Mouse (Mus musculus): ENCODE measurements around the gene Atf3. TPM values are rescaled to one million over a fixed set of nuclear protein-coding genes. Genes with fewer than 3 reads are reported as not detected.
"Not testable (repeated sequence)": the region's sequence is repeated elsewhere in the genome, so short reads cannot be mapped to it uniquely, and the experiment has no call there.

The Atf3 gene
- polyA plus RNA-seq, 1 experiment from 2014 or later, result 1.5 TPM

- H3K9ac ChIP-seq, result no peak within 1 kb of the TSS
- H3K27me3 ChIP-seq, result no peaks in the 10 kb centered on the region
- no peak within 1 kb of the TSS for H3K27ac ChIP-seq
- WGBS, result 78% methylated on average over 3 of the region's 3 CpGs
- no peak within 1 kb of the TSS for H3K4me2 ChIP-seq
- H3K4me3 ChIP-seq, result no peak within 1 kb of the TSS
- H3K4me1 ChIP-seq (replicated peaks), result peaks cover 9% of the 10 kb centered on the region
- ATAC-seq (ENCODE audit: low FRiP score), result no peak
- H3K9me3 ChIP-seq, result no peaks in the 10 kb centered on the region
- H3K36me3 ChIP-seq, result no peaks in the 10 kb centered on the region
These were observed 53.1 kb downstream of the Atf3 start, which contains the start of gene Fam71a for GRCm38 (mm10) chr1:191164717-191165116. Fam71a (minus strand) TSS chr1:191164817.

- WGBS, result 60% methylated on average over 3 of the region's 3 CpGs
- Histone ChIP-seq H3K27me3 (no peaks in the 10 kb centered on the region), H3K36me3 (no peaks in the 10 kb centered on the region), H3K4me2 (no peak overlapping the region), H3K27ac (no peak overlapping the region), H3K4me1 (replicated peaks) (no peaks in the 10 kb centered on the region), H3K9me3 (peaks cover 8% of the 10 kb centered on the region; the same call in 1 of the 2 replicates), H3K9ac (no peak overlapping the region), H3K4me3 (no peak overlapping the region)
- ATAC-seq (ENCODE audit: low FRiP score), result no peak
These were observed 63.5 kb downstream of the Atf3 start for GRCm38 (mm10) chr1:191154314-191154713.

GRCm38 (mm10) chr1:191153052-191153451 is 64.8 kb downstream of the Atf3 start:
- H3K4me2 ChIP-seq, result no peak overlapping the region
- H3K9ac ChIP-seq, result no peak overlapping the region
- H3K27ac ChIP-seq, result no peak overlapping the region
- H3K4me3 ChIP-seq, result no peak overlapping the region
- WGBS, result 19% methylated on average over 4 of the region's 4 CpGs
- H3K36me3 ChIP-seq, result no peaks in the 10 kb centered on the region
- peaks cover 8% of the 10 kb centered on the region; the same call in 1 of the 2 replicates for H3K9me3 ChIP-seq
- no peak for ATAC-seq (ENCODE audit: low FRiP score)
- H3K4me1 ChIP-seq (replicated peaks), result no peaks in the 10 kb centered on the region
- no peaks in the 10 kb centered on the region for H3K27me3 ChIP-seq

- Histone ChIP-seq H3K4me3 (no peak overlapping the region), H3K4me1 (replicated peaks) (no peaks in the 10 kb centered on the region), H3K27me3 (no peaks in the 10 kb centered on the region)
These were observed 66.8 kb downstream of the Atf3 start for GRCm38 (mm10) chr1:191150924-191151605.

GRCm38 (mm10) chr1:191149489-191149888 is 68.3 kb downstream of the Atf3 start:
- H3K4me2 ChIP-seq; ATAC-seq (ENCODE audit: low FRiP score); H3K27me3 ChIP-seq; H3K4me3 ChIP-seq; H3K36me3 ChIP-seq; H3K4me1 ChIP-seq (replicated peaks); H3K9ac ChIP-seq; H3K9me3 ChIP-seq; H3K27ac ChIP-seq: not testable (repeated sequence)
- WGBS, result 91% methylated on average over 5 of the region's 5 CpGs

More at GRCm38 (mm10) chr1:191150924-191151605, 66.8 kb downstream of the Atf3 start:
- 83% methylated on average over 8 of the region's 8 CpGs for WGBS
- H3K9ac ChIP-seq, result no peak overlapping the region
- no peak overlapping the region for H3K4me2 ChIP-seq
- ATAC-seq (ENCODE audit: low FRiP score), result no peak
- H3K27ac ChIP-seq, result no peak overlapping the region
- no peaks in the 10 kb centered on the region for H3K36me3 ChIP-seq
- H3K9me3 ChIP-seq, result no peaks in the 10 kb centered on the region

- no peak overlapping the region for H3K4me2 ChIP-seq
- no peaks in the 10 kb centered on the region for H3K36me3 ChIP-seq
- no peaks in the 10 kb centered on the region for H3K9me3 ChIP-seq
- no peak for ATAC-seq (ENCODE audit: low FRiP score)
- H3K27ac ChIP-seq, result no peak overlapping the region
- H3K4me1 ChIP-seq (replicated peaks), result no peaks in the 10 kb centered on the region
- WGBS, result 82% methylated on average over 8 of the region's 8 CpGs
- H3K27me3 ChIP-seq, result no peaks in the 10 kb centered on the region
- no peak overlapping the region for H3K4me3 ChIP-seq
- H3K9ac ChIP-seq, result no peak overlapping the region
These were observed 76.9 kb downstream of the Atf3 start for GRCm38 (mm10) chr1:191140983-191141382.

GRCm38 (mm10) chr1:191138874-191139495 is 78.9 kb downstream of the Atf3 start:
- WGBS, result 72% methylated on average over 7 of the region's 7 CpGs

GRCm38 (mm10) chr1:191138436-191138835 is 79.4 kb downstream of the Atf3 start:
- ATAC-seq (ENCODE audit: low FRiP score), result no peak
- H3K27ac ChIP-seq, result no peak overlapping the region
- no peak overlapping the region for H3K4me2 ChIP-seq
- H3K4me1 ChIP-seq (replicated peaks), result no peaks in the 10 kb centered on the region
- H3K9ac ChIP-seq, result no peak overlapping the region
- no peaks in the 10 kb centered on the region for H3K36me3 ChIP-seq
- H3K4me3 ChIP-seq, result no peak overlapping the region
- H3K27me3 ChIP-seq, result no peaks in the 10 kb centered on the region
- 85% methylated on average over 4 of the region's 4 CpGs for WGBS
- H3K9me3 ChIP-seq, result no peaks in the 10 kb centered on the region

More at GRCm38 (mm10) chr1:191138874-191139495, 78.9 kb downstream of the Atf3 start:
- no peaks in the 10 kb centered on the region for H3K9me3 ChIP-seq
- H3K36me3 ChIP-seq, result no peaks in the 10 kb centered on the region
- no peak for ATAC-seq (ENCODE audit: low FRiP score)
- H3K9ac ChIP-seq, result no peak overlapping the region
- H3K4me2 ChIP-seq, result no peak overlapping the region
- no peaks in the 10 kb centered on the region for H3K27me3 ChIP-seq
- no peaks in the 10 kb centered on the region for H3K4me1 ChIP-seq (replicated peaks)
- H3K27ac ChIP-seq, result no peak overlapping the region
- H3K4me3 ChIP-seq, result no peak overlapping the region

GRCm38 (mm10) chr1:191135406-191135805 is 82.4 kb downstream of the Atf3 start:
- Histone ChIP-seq H3K9me3 (0 out of 2 replicates have a peak, but pooled peaks cover under 1% of the 10 kb centered on the region), H3K27me3 (no peaks in the 10 kb centered on the region), H3K36me3 (no peaks in the 10 kb centered on the region), H3K4me3 (no peak overlapping the region), H3K9ac (no peak overlapping the region), H3K4me2 (no peak overlapping the region), H3K27ac (no peak overlapping the region), H3K4me1 (replicated peaks) (no peaks in the 10 kb centered on the region)
- WGBS, result 62% methylated on average over 4 of the region's 4 CpGs
- ATAC-seq (ENCODE audit: low FRiP score), result no peak

GRCm38 (mm10) chr1:191132934-191133333 is 84.9 kb downstream of the Atf3 start:
- peaks cover 12% of the 10 kb centered on the region; the same call in 1 of the 2 replicates for H3K9me3 ChIP-seq
- no peaks in the 10 kb centered on the region for H3K4me1 ChIP-seq (replicated peaks)
- H3K27ac ChIP-seq, result no peak overlapping the region
- H3K36me3 ChIP-seq, result no peaks in the 10 kb centered on the region
- H3K27me3 ChIP-seq, result no peaks in the 10 kb centered on the region
- ATAC-seq (ENCODE audit: low FRiP score), result no peak
- H3K9ac ChIP-seq, result no peak overlapping the region
- H3K4me2 ChIP-seq, result no peak overlapping the region
- H3K4me3 ChIP-seq, result no peak overlapping the region
- WGBS, result 78% methylated on average over 5 of the region's 5 CpGs

GRCm38 (mm10) chr1:191132240-191132639 is 85.6 kb downstream of the Atf3 start:
- Histone ChIP-seq H3K4me1 (replicated peaks) (no peaks in the 10 kb centered on the region), H3K27me3 (no peaks in the 10 kb centered on the region), H3K9ac (no peak overlapping the region), H3K36me3 (no peaks in the 10 kb centered on the region), H3K9me3 (peaks cover 12% of the 10 kb centered on the region; the same call in 1 of the 2 replicates), H3K27ac (no peak overlapping the region), H3K4me3 (no peak overlapping the region), H3K4me2 (no peak overlapping the region)
- no peak for ATAC-seq (ENCODE audit: low FRiP score)
- 73% methylated on average over 5 of the region's 5 CpGs for WGBS

GRCm38 (mm10) chr1:191131692-191132091 is 86.1 kb downstream of the Atf3 start:
- Histone ChIP-seq H3K27ac (no peak overlapping the region), H3K4me3 (no peak overlapping the region), H3K9me3 (peaks cover 12% of the 10 kb centered on the region; the same call in 1 of the 2 replicates), H3K27me3 (no peaks in the 10 kb centered on the region), H3K9ac (no peak overlapping the region), H3K4me2 (no peak overlapping the region), H3K36me3 (no peaks in the 10 kb centered on the region), H3K4me1 (replicated peaks) (no peaks in the 10 kb centered on the region)
- WGBS, result 89% methylated on average over 2 of the region's 2 CpGs
- no peak for ATAC-seq (ENCODE audit: low FRiP score)
